In genomic region chr10:8973934-8974333, GRCm38 (mm10) we compare ENCODE assay signal across 10 mouse cellular contexts.
DNase-seq lines count a peak whose midpoint lies in the region; ATAC-seq and TF ChIP-seq lines count a peak whose summit lies in the region.
"Had no signal": no experiment of that assay in that cellular context is flagged by ENCODE, and none has a peak within 500 bp of the region (broad histone marks: within the 10 kb centered on the region; RNA-seq: fewer than 3 reads in every experiment).

No protein-coding gene starts in this region.

- H3K4me2 ChIP-seq in forebrain, postnatal 0 days (ENCODE audit: low read depth), result no peak overlapping the region
- H3K4me2 ChIP-seq in forebrain, embryonic 12.5 days, result no peak overlapping the region
- H3K4me2 ChIP-seq in lung, embryonic 14.5 days, result no peak overlapping the region
- H3K4me2 ChIP-seq: embryonic facial prominence, embryonic 15.5 days; neural tube, embryonic 12.5 days had no signal

- H3K36me3 ChIP-seq in forebrain, postnatal 0 days (ENCODE audit: insufficient read depth), result no peaks in the 10 kb centered on the region
- no peaks in the 10 kb centered on the region for H3K36me3 ChIP-seq in forebrain, embryonic 12.5 days (replicated peaks)
- H3K36me3 ChIP-seq in thymus, adult 2 months (ENCODE audit: control insufficient read depth, insufficient read depth, low read length), result no peaks in the 10 kb centered on the region
- no peaks in the 10 kb centered on the region for H3K36me3 ChIP-seq in lung, embryonic 14.5 days (ENCODE audit: insufficient read depth)
- H3K36me3 ChIP-seq: embryonic facial prominence, embryonic 15.5 days; neural tube, embryonic 12.5 days had no signal

- 31% methylated on average over 1 of the region's 1 CpGs for WGBS in forebrain, postnatal 0 days
- 75% methylated on average over 1 of the region's 1 CpGs for whole genome bisulfite sequencing in forebrain, embryonic 12.5 days
- whole genome bisulfite sequencing in thymus, adult 2 months, result 8% methylated on average over 1 of the region's 1 CpGs
- 60% methylated on average over 1 of the region's 1 CpGs for WGBS in lung, embryonic 14.5 days

- no peaks in the 10 kb centered on the region for H3K27me3 ChIP-seq in forebrain, postnatal 0 days (ENCODE audit: insufficient read depth, low read length)
- H3K27me3 ChIP-seq in forebrain, embryonic 12.5 days, result no peaks in the 10 kb centered on the region
- H3K27me3 ChIP-seq in thymus, adult 2 months (ENCODE audit: control insufficient read depth, insufficient read depth, low read length), result no peaks in the 10 kb centered on the region
- no peaks in the 10 kb centered on the region for H3K27me3 ChIP-seq in lung, embryonic 14.5 days (ENCODE audit: insufficient read depth, low read length)
- H3K27me3 ChIP-seq: embryonic facial prominence, embryonic 15.5 days; neural tube, embryonic 12.5 days had no signal

- H3K9me3 ChIP-seq in forebrain, postnatal 0 days (ENCODE audit: low read length), result no peaks in the 10 kb centered on the region
- no peaks in the 10 kb centered on the region for H3K9me3 ChIP-seq in forebrain, embryonic 12.5 days
- no peaks in the 10 kb centered on the region for H3K9me3 ChIP-seq in lung, embryonic 14.5 days (ENCODE audit: low read depth, low read length)
- H3K9me3 ChIP-seq: embryonic facial prominence, embryonic 15.5 days; neural tube, embryonic 12.5 days had no signal

- peak; percentile 29; the same call in 1 of the 2 replicates for TF ChIP-seq CTCF in forebrain, postnatal 0 days (IDR thresholded peaks at IDR 0.05; ENCODE audit: low read depth)
- TF ChIP-seq CTCF in thymus, adult 2 months (IDR thresholded peaks at IDR 0.05; ENCODE audit: borderline replicate concordance, control insufficient read depth, extremely low read depth, insufficient read depth, low read length, poor library complexity), result no peak
- peak; percentile 62 for TF ChIP-seq CTCF in lung, embryonic 14.5 days (IDR thresholded peaks at IDR 0.05; ENCODE audit: low read depth)

- no peak for ATAC-seq in forebrain, postnatal 0 days
- no peak for ATAC-seq in forebrain, embryonic 12.5 days (ENCODE audit: low FRiP score)
- ATAC-seq in lung, embryonic 14.5 days (ENCODE audit: insufficient read depth), result peak; percentile 50; the same call in 1 of the 2 replicates

- peak; percentile 26 for DNase-seq in forebrain, postnatal 0 days
- peak; percentile 8 for DNase-seq in thymus, adult 2 months
- DNase-seq in thymus, adult 18-20 months, result no peak
- peak; percentile 76 for DNase-seq in lung, embryonic 14.5 days
- DNase-seq in urinary bladder, postnatal 14 days (ENCODE audit: low spot score), result no peak
- no peak for DNase-seq in frontal cortex, postnatal 36 days (ENCODE audit: low spot score in 2 of 2)
- no peak for DNase-seq in cerebellum, adult 18-20 months

- no peak for TF ChIP-seq POLR2A in thymus, adult 2 months (IDR thresholded peaks at IDR 0.05; ENCODE audit: control insufficient read depth, extremely low read depth, insufficient read depth, low read length, poor library complexity)

- H3K4me3 ChIP-seq in forebrain, postnatal 0 days (ENCODE audit: low read depth, low read length), result no peak overlapping the region
- no peak overlapping the region for H3K4me3 ChIP-seq in forebrain, embryonic 12.5 days (replicated peaks)
- no peak overlapping the region for H3K4me3 ChIP-seq in thymus, adult 2 months (ENCODE audit: control insufficient read depth, insufficient read depth, low read length)
- no peak overlapping the region for H3K4me3 ChIP-seq in lung, embryonic 14.5 days (ENCODE audit: low read depth, low read length)
- H3K4me3 ChIP-seq: embryonic facial prominence, embryonic 15.5 days; neural tube, embryonic 12.5 days had no signal

- H3K27ac ChIP-seq in forebrain, postnatal 0 days (ENCODE audit: low read depth, low read length), result no peak overlapping the region
- H3K27ac ChIP-seq in forebrain, embryonic 12.5 days, result no peak overlapping the region
- H3K27ac ChIP-seq in thymus, adult 2 months (ENCODE audit: control insufficient read depth, insufficient read depth, low read length), result no peak overlapping the region
- no peak overlapping the region for H3K27ac ChIP-seq in lung, embryonic 14.5 days (ENCODE audit: low read depth)
- H3K27ac ChIP-seq: neural tube, embryonic 12.5 days had no signal

- H3K4me1 ChIP-seq in forebrain, postnatal 0 days (ENCODE audit: insufficient read depth), result no peaks in the 10 kb centered on the region
- peaks cover 4% of the 10 kb centered on the region; the same call in 1 of the 2 replicates for H3K4me1 ChIP-seq in forebrain, embryonic 12.5 days
- H3K4me1 ChIP-seq in thymus, adult 2 months (replicated peaks; ENCODE audit: control insufficient read depth, insufficient read depth, low read length), result no peaks in the 10 kb centered on the region; the same call in 1 of the 2 replicates
- peaks cover 3% of the 10 kb centered on the region; the same call in 1 of the 2 replicates for H3K4me1 ChIP-seq in lung, embryonic 14.5 days (ENCODE audit: insufficient read depth)
- H3K4me1 ChIP-seq: neural tube, embryonic 12.5 days had no signal

- no peak overlapping the region for H3K9ac ChIP-seq in forebrain, postnatal 0 days
- H3K9ac ChIP-seq in forebrain, embryonic 12.5 days, result no peak overlapping the region
- no peak overlapping the region for H3K9ac ChIP-seq in lung, embryonic 14.5 days
- H3K9ac ChIP-seq: embryonic facial prominence, embryonic 15.5 days; neural tube, embryonic 12.5 days had no signal

Comparison
In these comparisons a context has a peak if more than half of its experiments do, and no peak if none do; other contexts are left out.
1. DNase-seq: peak in forebrain, postnatal 0 days (single experiment), thymus, adult 2 months (single experiment) and lung, embryonic 14.5 days (single experiment); none in thymus, adult 18-20 months (0 of 2), urinary bladder, postnatal 14 days (single experiment), frontal cortex, postnatal 36 days (0 of 2) and cerebellum, adult 18-20 months (0 of 2).